15 mouse cellular contexts compared by ENCODE assay signal in genomic region chr10:90696687-90697086, GRCm38 (mm10).
DNase-seq lines count a peak whose midpoint lies in the region; ATAC-seq and TF ChIP-seq lines count a peak whose summit lies in the region.
"Had no signal": no experiment of that assay in that cellular context is flagged by ENCODE, and none has a peak within 500 bp of the region (broad histone marks: within the 10 kb centered on the region; RNA-seq: fewer than 3 reads in every experiment).

No protein-coding gene starts in this region.

- H3K27ac ChIP-seq in heart, embryonic 10.5 days = no peak overlapping the region
- H3K27ac ChIP-seq in lung, postnatal 0 days (ENCODE audit: low read length) = no peak overlapping the region
- H3K27ac ChIP-seq: limb, embryonic 13.5 days; macrophage had no signal

- no peaks in the 10 kb centered on the region for H3K4me1 ChIP-seq in heart, embryonic 10.5 days
- H3K4me1 ChIP-seq in lung, postnatal 0 days (ENCODE audit: insufficient read depth, low read depth, low read length) = no peaks in the 10 kb centered on the region
- H3K4me1 ChIP-seq: limb, embryonic 13.5 days had no signal

- no peak for TF ChIP-seq CTCF in lung, postnatal 0 days (IDR thresholded peaks at IDR 0.05)

- H3K4me2 ChIP-seq in lung, postnatal 0 days (replicated peaks; ENCODE audit: low read depth, low read length) = no peak overlapping the region
- H3K4me2 ChIP-seq: hindbrain, embryonic 15.5 days; limb, embryonic 13.5 days had no signal

- no peak overlapping the region for H3K4me3 ChIP-seq in heart, embryonic 10.5 days
- H3K4me3 ChIP-seq in lung, postnatal 0 days (ENCODE audit: low read depth, low read length) = no peak overlapping the region
- H3K4me3 ChIP-seq: erythroblast, embryonic 14.5 days; hindbrain, embryonic 15.5 days; limb, embryonic 13.5 days had no signal

- no peak for TF ChIP-seq EP300 in lung, postnatal 0 days (IDR thresholded peaks at IDR 0.05)

- no peak for ATAC-seq in lung, postnatal 0 days
- ATAC-seq: liver, postnatal 0 days had no signal

- H3K27me3 ChIP-seq in heart, embryonic 10.5 days (ENCODE audit: insufficient read depth, poor library complexity, severe bottlenecking) = no peaks in the 10 kb centered on the region
- no peaks in the 10 kb centered on the region for H3K27me3 ChIP-seq in lung, postnatal 0 days (replicated peaks; ENCODE audit: insufficient read depth, low read length)
- H3K27me3 ChIP-seq: hindbrain, embryonic 15.5 days; limb, embryonic 13.5 days had no signal

- no peak overlapping the region for H3K9ac ChIP-seq in lung, postnatal 0 days (replicated peaks; ENCODE audit: low read depth)
- H3K9ac ChIP-seq: hindbrain, embryonic 15.5 days; limb, embryonic 13.5 days; liver, postnatal 0 days had no signal

- peak; percentile 63 for DNase-seq in heart, adult 11 months
- DNase-seq in heart, embryonic 10.5 days (ENCODE audit: low spot score) = no peak
- peak; percentile 64 to 69 for DNase-seq in right cerebral cortex, adult 2 months (ENCODE audit: low spot score in 2 of 2)
- no peak for DNase-seq in right cerebral cortex, postnatal 4 days
- DNase-seq in cerebellum, postnatal 25 days = peak; percentile 55 to 60
- DNase-seq in right cerebral cortex, postnatal 36 days (ENCODE audit: low spot score in 2 of 2) = peak; percentile 65 to 71
- DNase-seq in lung, postnatal 0 days (ENCODE audit: low spot score) = no peak
- no peak for DNase-seq in lung, postnatal 4 days
- DNase-seq: adrenal gland, adult 8-10 months; B cell, adult 2 months; liver, postnatal 0 days had no signal

- H3K9me3 ChIP-seq in heart, embryonic 10.5 days = no peaks in the 10 kb centered on the region
- H3K9me3 ChIP-seq in lung, postnatal 0 days (ENCODE audit: low read length) = no peaks in the 10 kb centered on the region
- H3K9me3 ChIP-seq: hindbrain, embryonic 15.5 days; limb, embryonic 13.5 days had no signal

- H3K36me3 ChIP-seq in heart, embryonic 10.5 days = no peaks in the 10 kb centered on the region
- H3K36me3 ChIP-seq in lung, postnatal 0 days (ENCODE audit: insufficient read depth, low read length) = no peaks in the 10 kb centered on the region
- H3K36me3 ChIP-seq: hindbrain, embryonic 15.5 days; limb, embryonic 13.5 days had no signal

- 74% methylated on average over 5 of the region's 5 CpGs for WGBS in heart, embryonic 10.5 days
- 62% methylated on average over 5 of the region's 5 CpGs for WGBS in lung, postnatal 0 days

Comparison
In these comparisons a context has a peak if more than half of its experiments do, and no peak if none do; other contexts are left out.
1. DNase-seq: peak in heart, adult 11 months (single experiment), right cerebral cortex, adult 2 months (2 of 2), cerebellum, postnatal 25 days (2 of 2) and right cerebral cortex, postnatal 36 days (2 of 2); none in heart, embryonic 10.5 days (single experiment), right cerebral cortex, postnatal 4 days (single experiment), lung, postnatal 0 days (single experiment) and lung, postnatal 4 days (0 of 2).